19 mouse cellular contexts compared by ENCODE assay signal in genomic region chr9:100022035-100022434, GRCm38 (mm10).
"Had no signal": no experiment of that assay in that cellular context is flagged by ENCODE, and none has a peak within 500 bp of the region (broad histone marks: within the 10 kb centered on the region; RNA-seq: fewer than 3 reads in every experiment).

No protein-coding gene starts in this region.

- H3K27me3 ChIP-seq: liver, embryonic 13.5 days; midbrain, embryonic 12.5 days; midbrain, embryonic 15.5 days; neural tube, embryonic 12.5 days had no signal

- H3K36me3 ChIP-seq: liver, embryonic 13.5 days; midbrain, embryonic 12.5 days; midbrain, embryonic 15.5 days; neural tube, embryonic 12.5 days; neural tube, embryonic 15.5 days had no signal

- ATAC-seq: midbrain, embryonic 15.5 days had no signal

- H3K27ac ChIP-seq: kidney, postnatal 0 days; left cerebral cortex, adult 2 months; liver, embryonic 13.5 days; midbrain, embryonic 12.5 days; midbrain, embryonic 15.5 days; neural tube, embryonic 12.5 days; neural tube, embryonic 15.5 days; stomach, postnatal 0 days had no signal

- DNase-seq: kidney, postnatal 25 days; layer of hippocampus, postnatal 36 days; liver, embryonic 13.5 days; lung, adult 2 months; lung, postnatal 14 days; lung, postnatal 4 days; right cerebral cortex, adult 18-20 months; right cerebral cortex, postnatal 14 days; right cerebral cortex, postnatal 4 days; thymus, adult 18-20 months; thymus, postnatal 14 days; thymus, postnatal 4 days had no signal

- H3K4me2 ChIP-seq: liver, embryonic 13.5 days; midbrain, embryonic 12.5 days; midbrain, embryonic 15.5 days; neural tube, embryonic 12.5 days; neural tube, embryonic 15.5 days had no signal

- H3K9ac ChIP-seq: liver, embryonic 13.5 days; midbrain, embryonic 12.5 days; midbrain, embryonic 15.5 days; neural tube, embryonic 12.5 days; neural tube, embryonic 15.5 days had no signal

- H3K9me3 ChIP-seq: liver, embryonic 13.5 days; midbrain, embryonic 12.5 days; midbrain, embryonic 15.5 days; neural tube, embryonic 12.5 days; neural tube, embryonic 15.5 days had no signal

- H3K4me1 ChIP-seq: liver, embryonic 13.5 days; midbrain, embryonic 12.5 days; midbrain, embryonic 15.5 days; neural tube, embryonic 12.5 days; neural tube, embryonic 15.5 days had no signal

- H3K4me3 ChIP-seq: left cerebral cortex, adult 2 months; liver, embryonic 13.5 days; midbrain, embryonic 12.5 days; midbrain, embryonic 15.5 days; neural tube, embryonic 12.5 days; neural tube, embryonic 15.5 days had no signal
